In the genomic region with DNA sequence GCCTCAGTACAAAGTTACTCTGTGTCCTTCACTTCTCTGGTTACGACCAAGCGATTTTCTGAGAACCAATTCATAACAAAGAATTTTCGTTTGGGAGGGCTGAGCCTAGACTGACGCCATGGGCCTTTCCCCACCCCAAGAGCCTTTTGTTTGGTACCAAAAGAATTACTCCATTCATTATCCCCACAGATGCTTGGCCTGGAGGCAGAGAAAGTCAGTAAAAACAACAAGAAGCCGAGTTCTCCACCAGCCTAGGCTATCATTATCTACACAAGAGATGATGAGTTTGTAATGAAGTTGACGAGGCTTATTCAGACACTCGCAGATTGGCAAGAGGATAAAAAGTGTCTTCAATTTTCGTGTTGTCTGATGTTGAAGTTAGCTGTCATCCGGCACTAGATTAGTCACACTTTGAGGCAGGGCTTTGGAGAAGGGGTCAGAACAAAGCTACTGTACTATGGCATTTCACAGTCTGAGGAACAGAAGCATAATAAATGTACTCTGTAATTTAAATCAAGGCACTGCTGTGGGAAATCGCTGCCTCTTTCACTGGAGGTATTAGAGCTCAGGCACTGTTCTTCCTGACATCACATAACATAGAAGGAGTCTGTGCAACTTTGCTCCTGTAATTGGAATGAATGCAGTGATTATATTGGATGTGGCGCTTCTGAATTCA, we compare ENCODE assay signal across 11 mouse cellular contexts.
DNase-seq lines count a peak whose midpoint lies in the region; ATAC-seq and TF ChIP-seq lines count a peak whose summit lies in the region.
"Had no signal": no experiment of that assay in that cellular context is flagged by ENCODE, and none has a peak within 500 bp of the region (broad histone marks: within the 10 kb centered on the region; RNA-seq: fewer than 3 reads in every experiment).

No protein-coding gene starts in this region.

- 22% methylated on average over 11 of the region's 11 CpGs for WGBS in embryonic facial prominence, embryonic 14.5 days
- 12% methylated on average over 11 of the region's 11 CpGs for WGBS in neural tube, embryonic 13.5 days
- 63% methylated on average over 11 of the region's 11 CpGs for WGBS in liver, embryonic 12.5 days (ENCODE audit: insufficient replicate concordance)

- H3K27ac ChIP-seq in gastrocnemius, adult 2 months, result peak overlapping the region; percentile 35
- H3K27ac ChIP-seq in embryonic facial prominence, embryonic 14.5 days (replicated peaks; ENCODE audit: low read depth, low read length), result 0 out of 2 replicates have a peak overlapping the region, but pooled peaks have one; percentile 33
- peak overlapping the region; percentile 71 for H3K27ac ChIP-seq in neural tube, embryonic 13.5 days (replicated peaks)
- H3K27ac ChIP-seq in liver, embryonic 12.5 days, result no peak overlapping the region

- 0 out of 2 replicates have a peak, but pooled peaks cover 6% of the 10 kb centered on the region for H3K4me1 ChIP-seq in embryonic facial prominence, embryonic 14.5 days (ENCODE audit: control insufficient read depth, insufficient read depth, low read length)
- H3K4me1 ChIP-seq in neural tube, embryonic 13.5 days (replicated peaks), result peaks cover 26% of the 10 kb centered on the region
- H3K4me1 ChIP-seq in liver, embryonic 12.5 days, result no peaks in the 10 kb centered on the region

- ATAC-seq in embryonic facial prominence, embryonic 14.5 days (ENCODE audit: low read depth), result peak; percentile 81
- ATAC-seq in neural tube, embryonic 13.5 days (ENCODE audit: low read depth), result peak; percentile 74
- no peak for ATAC-seq in liver, embryonic 12.5 days
- ATAC-seq in cerebellum, adult (ENCODE audit: insufficient number of reproducible peaks, low FRiP score, low TSS enrichment), result no peak

- no peak for TF ChIP-seq CTCF in gastrocnemius, adult 2 months (IDR thresholded peaks at IDR 0.05)

- H3K36me3 ChIP-seq in embryonic facial prominence, embryonic 14.5 days (ENCODE audit: control insufficient read depth, insufficient read depth, low read length), result no peaks in the 10 kb centered on the region
- H3K36me3 ChIP-seq in neural tube, embryonic 13.5 days, result no peaks in the 10 kb centered on the region
- H3K36me3 ChIP-seq in liver, embryonic 12.5 days, result no peaks in the 10 kb centered on the region

- H3K27me3 ChIP-seq in embryonic facial prominence, embryonic 14.5 days (replicated peaks; ENCODE audit: control insufficient read depth, insufficient read depth, low read length), result no peaks in the 10 kb centered on the region
- no peaks in the 10 kb centered on the region for H3K27me3 ChIP-seq in neural tube, embryonic 13.5 days
- no peaks in the 10 kb centered on the region for H3K27me3 ChIP-seq in liver, embryonic 12.5 days (replicated peaks)

- H3K9me3 ChIP-seq in embryonic facial prominence, embryonic 14.5 days (ENCODE audit: control insufficient read depth, low read length), result no peaks in the 10 kb centered on the region
- H3K9me3 ChIP-seq in neural tube, embryonic 13.5 days, result no peaks in the 10 kb centered on the region
- H3K9me3 ChIP-seq in liver, embryonic 12.5 days (replicated peaks), result no peaks in the 10 kb centered on the region

- intact Hi-C loops in gastrocnemius, adult 2 months (cut with DNase I), result no loop called here
- intact Hi-C loops in gastrocnemius, postnatal 36 days (cut with DNase I), result no loop called here

- 0 out of 2 replicates have a peak overlapping the region, but pooled peaks have one; percentile 2 for H3K4me2 ChIP-seq in embryonic facial prominence, embryonic 14.5 days (ENCODE audit: low read depth, low read length)
- peak overlapping the region; percentile 23 for H3K4me2 ChIP-seq in neural tube, embryonic 13.5 days
- no peak overlapping the region for H3K4me2 ChIP-seq in liver, embryonic 12.5 days

- DNase-seq in gastrocnemius, adult 2 months, result no peak
- no peak for DNase-seq in gastrocnemius, postnatal 36 days
- DNase-seq in embryonic facial prominence, embryonic 14.5 days (ENCODE audit: low spot score), result peak; percentile 63
- peak; percentile 8 to 39 for DNase-seq in layer of hippocampus, adult 18-20 months (ENCODE audit: low spot score in 2 of 2)
- no peak for DNase-seq in thymus, postnatal 14 days
- DNase-seq: B cell, adult 2 months; liver; thymus, postnatal 25 days had no signal

- no peak overlapping the region for H3K4me3 ChIP-seq in gastrocnemius, adult 2 months
- H3K4me3 ChIP-seq in embryonic facial prominence, embryonic 14.5 days (ENCODE audit: low read depth, low read length), result no peak overlapping the region
- H3K4me3 ChIP-seq in neural tube, embryonic 13.5 days, result no peak overlapping the region
- H3K4me3 ChIP-seq in liver, embryonic 12.5 days, result no peak overlapping the region

- H3K9ac ChIP-seq in embryonic facial prominence, embryonic 14.5 days (ENCODE audit: low read depth, low read length), result no peak overlapping the region
- H3K9ac ChIP-seq in neural tube, embryonic 13.5 days, result no peak overlapping the region
- H3K9ac ChIP-seq in liver, embryonic 12.5 days, result no peak overlapping the region

Comparison
In these comparisons a context has a peak if more than half of its experiments do, and no peak if none do; other contexts are left out.
1. DNase-seq: peak in embryonic facial prominence, embryonic 14.5 days (single experiment) and layer of hippocampus, adult 18-20 months (2 of 2); none in gastrocnemius, adult 2 months (single experiment), gastrocnemius, postnatal 36 days (0 of 2) and thymus, postnatal 14 days (single experiment).
2. ATAC-seq: peak in embryonic facial prominence, embryonic 14.5 days (single experiment) and neural tube, embryonic 13.5 days (single experiment); none in liver, embryonic 12.5 days (single experiment) and cerebellum, adult (single experiment).